In the genomic region with DNA sequence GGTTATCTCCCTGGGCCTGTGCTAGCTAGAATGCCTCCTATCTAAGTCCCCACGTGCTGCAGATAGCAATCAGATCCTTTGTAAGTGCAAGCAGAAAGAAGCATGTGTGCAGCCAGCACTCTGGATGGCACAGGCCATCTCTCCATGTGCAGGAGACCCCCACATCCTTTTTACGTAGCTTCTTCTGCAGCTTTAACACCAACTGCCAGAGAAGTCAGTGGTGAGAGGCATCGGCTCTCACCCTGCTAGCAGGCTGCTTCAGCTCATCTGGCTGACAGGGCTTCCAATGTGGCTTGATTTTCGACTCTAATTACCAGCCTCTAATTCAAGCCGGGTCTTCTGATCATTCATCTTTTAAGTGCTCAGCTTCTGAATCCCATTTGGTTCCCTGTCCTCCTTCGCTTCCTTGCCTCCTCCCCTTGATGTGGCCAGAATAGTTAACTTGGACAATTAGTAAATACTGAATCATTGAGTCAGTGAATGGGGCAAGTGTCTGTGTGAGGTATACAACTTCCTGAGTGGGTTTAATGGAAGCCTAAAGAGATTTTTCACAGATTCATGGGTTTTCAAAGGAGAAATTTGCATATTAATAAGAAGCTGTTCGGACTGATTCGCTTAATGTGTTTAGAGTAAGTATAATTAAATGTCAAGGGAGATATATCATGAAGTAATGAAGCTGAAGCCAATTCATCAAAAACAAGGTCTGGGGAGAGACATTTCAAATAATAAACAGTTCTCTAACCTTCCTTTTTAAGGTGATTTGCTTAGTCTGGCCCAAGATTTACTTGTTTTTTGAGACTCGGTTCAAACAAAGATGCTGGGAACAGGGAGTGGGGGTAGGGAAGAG, we compare ENCODE assay signal across 17 mouse cellular contexts. TPM values are rescaled to one million over a fixed set of nuclear protein-coding genes. Genes with fewer than 3 reads are reported as not detected.
DNase-seq lines count a peak whose midpoint lies in the region; ATAC-seq and TF ChIP-seq lines count a peak whose summit lies in the region.
"Had no signal": no experiment of that assay in that cellular context is flagged by ENCODE, and none has a peak within 500 bp of the region (broad histone marks: within the 10 kb centered on the region; RNA-seq: fewer than 3 reads in every experiment).

No protein-coding gene starts in this region.

- H3K27me3 ChIP-seq in forebrain, embryonic 12.5 days, result peaks cover 67% of the 10 kb centered on the region
- H3K27me3 ChIP-seq in hindbrain, embryonic 16.5 days (replicated peaks; ENCODE audit: control insufficient read depth, insufficient read depth, low read length), result no peaks in the 10 kb centered on the region
- no peaks in the 10 kb centered on the region for H3K27me3 ChIP-seq in neural tube, embryonic 11.5 days (ENCODE audit: control insufficient read depth, insufficient read depth, low read length)
- H3K27me3 ChIP-seq: limb, embryonic 15.5 days had no signal

- no peak overlapping the region for H3K4me3 ChIP-seq in forebrain, embryonic 12.5 days (replicated peaks)
- H3K4me3 ChIP-seq in hindbrain, embryonic 16.5 days (ENCODE audit: low read length), result no peak overlapping the region
- H3K4me3 ChIP-seq in neural tube, embryonic 11.5 days (ENCODE audit: low read depth, low read length), result no peak overlapping the region
- H3K4me3 ChIP-seq in gastrocnemius, adult 2 months, result no peak overlapping the region
- H3K4me3 ChIP-seq: erythroblast, embryonic 14.5 days; limb, embryonic 15.5 days; lung, embryonic 15.5 days had no signal

- peak overlapping the region; percentile 38; the same call in 1 of the 2 replicates for H3K27ac ChIP-seq in forebrain, embryonic 12.5 days
- H3K27ac ChIP-seq in hindbrain, embryonic 16.5 days (ENCODE audit: low read depth, low read length), result peak overlapping the region; percentile 53
- H3K27ac ChIP-seq in neural tube, embryonic 11.5 days (ENCODE audit: low read depth, low read length), result no peak overlapping the region
- H3K27ac ChIP-seq in gastrocnemius, adult 2 months, result no peak overlapping the region
- H3K27ac ChIP-seq: limb, embryonic 15.5 days; lung, embryonic 15.5 days had no signal

- no peaks in the 10 kb centered on the region for H3K36me3 ChIP-seq in forebrain, embryonic 12.5 days (replicated peaks)
- H3K36me3 ChIP-seq in hindbrain, embryonic 16.5 days (ENCODE audit: control insufficient read depth, insufficient read depth, low read length), result no peaks in the 10 kb centered on the region
- H3K36me3 ChIP-seq in neural tube, embryonic 11.5 days (ENCODE audit: control insufficient read depth, insufficient read depth, low read length), result no peaks in the 10 kb centered on the region
- H3K36me3 ChIP-seq: limb, embryonic 15.5 days; lung, embryonic 15.5 days had no signal

- ATAC-seq in forebrain, embryonic 12.5 days (ENCODE audit: low FRiP score), result peak; percentile 70
- peak; percentile 87 for ATAC-seq in hindbrain, embryonic 16.5 days
- ATAC-seq in neural tube, embryonic 11.5 days (ENCODE audit: insufficient read depth, low FRiP score, low TSS enrichment), result peak; percentile 89

- intact Hi-C loops in gastrocnemius, postnatal 36 days (cut with DNase I), result no loop called here
- intact Hi-C loops in gastrocnemius, adult 2 months (cut with DNase I), result no loop called here

- no peaks in the 10 kb centered on the region for H3K9me3 ChIP-seq in forebrain, embryonic 12.5 days
- H3K9me3 ChIP-seq in hindbrain, embryonic 16.5 days (ENCODE audit: control insufficient read depth, low read length), result no peaks in the 10 kb centered on the region
- H3K9me3 ChIP-seq in neural tube, embryonic 11.5 days (ENCODE audit: control insufficient read depth, low read length), result no peaks in the 10 kb centered on the region
- H3K9me3 ChIP-seq: limb, embryonic 15.5 days; lung, embryonic 15.5 days had no signal

- H3K9ac ChIP-seq in forebrain, embryonic 12.5 days, result no peak overlapping the region
- H3K9ac ChIP-seq in hindbrain, embryonic 16.5 days (ENCODE audit: low read depth, low read length), result no peak overlapping the region
- H3K9ac ChIP-seq in neural tube, embryonic 11.5 days (ENCODE audit: low read length), result no peak overlapping the region
- H3K9ac ChIP-seq: limb, embryonic 15.5 days; lung, embryonic 15.5 days had no signal

- peaks cover 34% of the 10 kb centered on the region for H3K4me1 ChIP-seq in forebrain, embryonic 12.5 days
- peaks cover 3% of the 10 kb centered on the region for H3K4me1 ChIP-seq in hindbrain, embryonic 16.5 days (ENCODE audit: control insufficient read depth, insufficient read depth, low read depth, low read length)
- H3K4me1 ChIP-seq in neural tube, embryonic 11.5 days (ENCODE audit: control insufficient read depth, insufficient read depth, low read length), result peaks cover 10% of the 10 kb centered on the region
- H3K4me1 ChIP-seq: lung, embryonic 15.5 days had no signal

- WGBS in forebrain, embryonic 12.5 days, result 9% methylated on average over 9 of the region's 9 CpGs
- WGBS in hindbrain, embryonic 16.5 days, result 26% methylated on average over 9 of the region's 9 CpGs
- WGBS in neural tube, embryonic 11.5 days, result 27% methylated on average over 9 of the region's 9 CpGs

- peak overlapping the region; percentile 24 for H3K4me2 ChIP-seq in forebrain, embryonic 12.5 days
- H3K4me2 ChIP-seq in hindbrain, embryonic 16.5 days (ENCODE audit: low read length), result no peak overlapping the region
- H3K4me2 ChIP-seq in neural tube, embryonic 11.5 days (ENCODE audit: low read depth), result no peak overlapping the region
- H3K4me2 ChIP-seq: limb, embryonic 15.5 days; lung, embryonic 15.5 days had no signal

- DNase-seq in embryo, embryonic 10 days (ENCODE audit: low spot score), result peak; percentile 49
- DNase-seq in neural tube, embryonic 11.5 days (ENCODE audit: low spot score), result peak; percentile 35
- no peak for DNase-seq in gastrocnemius, postnatal 36 days
- no peak for DNase-seq in gastrocnemius, adult 2 months
- no peak for DNase-seq in kidney, postnatal 10 days
- no peak for DNase-seq in T-cell, adult 2 months (ENCODE audit: low spot score)
- DNase-seq: cerebellum, postnatal 25 days; gastrocnemius, postnatal 25 days; heart, postnatal 14 days; kidney, adult 9 months; thymus, adult 2 months had no signal

- no peak for TF ChIP-seq CTCF in gastrocnemius, adult 2 months (IDR thresholded peaks at IDR 0.05)

RNA-seq across cellular contexts. Expression of a gene that starts 53.4 kb away (rescaled TPM):
- 1.5 and 2.0 TPM in 2 replicates for polyA plus RNA-seq in forebrain, embryonic 12.5 days (2016; fragmentation: Nextera tagmentation; extraction: Ambion mirVana)
- 1.3 and 1.4 TPM in 2 replicates for polyA plus RNA-seq in hindbrain, embryonic 16.5 days (2015; fragmentation: Nextera tagmentation; extraction: Ambion mirVana)
- 1.6 and 1.8 TPM in 2 replicates for polyA plus RNA-seq in neural tube, embryonic 11.5 days (2014; fragmentation: Nextera tagmentation; extraction: Ambion mirVana)
- total RNA-seq in gastrocnemius, postnatal 36 days (2021), result not detected
- not detected for total RNA-seq in gastrocnemius, adult 2 months (2021)
- total RNA-seq: gastrocnemius, postnatal 25 days; layer of hippocampus, postnatal 14 days had no signal
- polyA plus RNA-seq: erythroblast, embryonic 14.5 days had no signal

RNA-seq across cellular contexts. Expression of a gene that starts 54.7 kb away (rescaled TPM):
- polyA plus RNA-seq in forebrain, embryonic 12.5 days (2016; fragmentation: Nextera tagmentation; extraction: Ambion mirVana), result 1.3 and 2.6 TPM in 2 replicates
- polyA plus RNA-seq in hindbrain, embryonic 16.5 days (2015; fragmentation: Nextera tagmentation; extraction: Ambion mirVana), result 0.98 and 1.00 TPM in 2 replicates
- 3.0 and 3.6 TPM in 2 replicates for polyA plus RNA-seq in neural tube, embryonic 11.5 days (2014; fragmentation: Nextera tagmentation; extraction: Ambion mirVana)
- total RNA-seq in gastrocnemius, postnatal 36 days (2021), result under 1 TPM; 0.35 to 0.54 TPM
- under 1 TPM; 0.13 to 0.25 TPM for total RNA-seq in gastrocnemius, adult 2 months (2021)
- polyA plus RNA-seq: erythroblast, embryonic 14.5 days had no signal

Comparison
In these comparisons a context has a peak if more than half of its experiments do, and no peak if none do; other contexts are left out.
1. DNase-seq: peak in embryo, embryonic 10 days (single experiment) and neural tube, embryonic 11.5 days (single experiment); none in gastrocnemius, postnatal 36 days (0 of 2), gastrocnemius, adult 2 months (single experiment), kidney, postnatal 10 days (single experiment) and T-cell, adult 2 months (single experiment).
2. H3K27ac ChIP-seq: peak in forebrain, embryonic 12.5 days (single experiment) and hindbrain, embryonic 16.5 days (single experiment); none in neural tube, embryonic 11.5 days (single experiment) and gastrocnemius, adult 2 months (single experiment).
3. Peak in every context shown above with its lines, with median percentiles within 50 percentile points of each other: ATAC-seq.